Mouse (Mus musculus): ENCODE results near the gene Ush2a.

GRCm38 (mm10) chr1:188653001-188653400, 391.2 kb downstream of the Ush2a start:
- TF ChIP-seq POLR2A (IDR thresholded peaks at IDR 0.05; ENCODE audit: insufficient read length, low read depth) (no peak), TCF3 (IDR thresholded peaks at IDR 0.05; ENCODE audit: insufficient read length, low read depth) (no peak), MAX (IDR thresholded peaks at IDR 0.05; ENCODE audit: low read depth) (no peak), POLR2AphosphoS2 (IDR thresholded peaks at IDR 0.05; ENCODE audit: insufficient read length, low read depth) (no peak), SRF (IDR thresholded peaks at IDR 0.05; ENCODE audit: control insufficient read depth, insufficient read length, low read depth) (no peak), E2F4 (IDR thresholded peaks at IDR 0.05; ENCODE audit: insufficient read depth) (no peak), USF1 (IDR thresholded peaks at IDR 0.05; ENCODE audit: low read depth) (no peak), TCF12 (IDR thresholded peaks at IDR 0.05; ENCODE audit: insufficient read depth, poor library complexity, severe bottlenecking) (no peak), MYOG (IDR thresholded peaks at IDR 0.05; ENCODE audit: control insufficient read depth in 1 of 3, insufficient read depth in 1 of 3, insufficient read length in 2 of 3, low read depth in 2 of 3) (no peak), REST (IDR thresholded peaks at IDR 0.05; ENCODE audit: insufficient read depth, insufficient read length) (no peak)

All from myocyte (in vitro differentiated cells).